Mouse (Mus musculus): Measurements from ENCODE around the gene Xpr1. TPM values are rescaled to one million over a fixed set of nuclear protein-coding genes. Genes with fewer than 3 reads are reported as not detected.

The Xpr1 gene
- polyA plus RNA-seq, 1 experiment from 2014 or later: 2.3 TPM

DNA sequence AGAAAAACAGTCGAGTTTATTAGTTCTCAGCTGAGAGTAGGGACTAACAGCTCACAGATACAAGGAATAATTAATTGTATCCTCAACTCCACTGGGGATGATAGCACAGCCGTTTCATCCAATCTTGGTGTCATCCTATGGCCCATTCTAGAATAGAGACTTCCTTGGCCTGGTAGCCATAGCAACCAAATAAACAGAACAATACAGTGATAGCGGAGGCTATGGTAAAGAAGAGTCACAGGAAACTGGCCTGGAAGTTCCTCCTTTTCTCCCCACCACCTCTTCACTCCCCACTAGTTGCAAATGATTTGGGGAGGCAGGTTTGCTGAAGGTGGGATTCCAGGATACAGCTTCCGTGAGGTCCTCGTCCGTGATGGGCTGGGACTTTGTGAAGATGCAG lies 30.1 kb upstream of the Xpr1 start:
- H3K4me2 ChIP-seq (ENCODE audit: low read depth, low read length): no peak overlapping the region
- H3K4me1 ChIP-seq (ENCODE audit: insufficient read depth): no peaks in the 10 kb centered on the region
- ATAC-seq: no peak
- no peaks in the 10 kb centered on the region for H3K27me3 ChIP-seq (ENCODE audit: insufficient read depth, low read length)
- no peak overlapping the region for H3K4me3 ChIP-seq (ENCODE audit: low read depth, low read length)
- no peak overlapping the region for H3K27ac ChIP-seq (ENCODE audit: low read depth)
- WGBS (ENCODE audit: insufficient replicate concordance): 60% methylated on average over 6 of the region's 6 CpGs
- no peak overlapping the region for H3K9ac ChIP-seq (replicated peaks)
- H3K9me3 ChIP-seq (ENCODE audit: low read length): no peaks in the 10 kb centered on the region
- TF ChIP-seq CTCF (IDR thresholded peaks at IDR 0.05; ENCODE audit: low read depth): no peak
- DNase-seq: no peak
- H3K36me3 ChIP-seq (replicated peaks; ENCODE audit: insufficient read depth, low read length): no peaks in the 10 kb centered on the region

GRCm38 (mm10) chr1:155443115-155443514 lies 25.9 kb upstream of the Xpr1 start:
- H3K4me1 ChIP-seq (ENCODE audit: insufficient read depth): no peaks in the 10 kb centered on the region
- H3K36me3 ChIP-seq (replicated peaks; ENCODE audit: insufficient read depth, low read length): no peaks in the 10 kb centered on the region
- no peak for TF ChIP-seq EP300 (IDR thresholded peaks at IDR 0.05; ENCODE audit: low read depth)
- TF ChIP-seq CTCF (IDR thresholded peaks at IDR 0.05; ENCODE audit: low read depth): no peak
- 75% methylated on average over 4 of the region's 4 CpGs for WGBS (ENCODE audit: insufficient replicate concordance)
- no peak overlapping the region for H3K27ac ChIP-seq (ENCODE audit: low read depth)
- no peaks in the 10 kb centered on the region for H3K27me3 ChIP-seq (ENCODE audit: insufficient read depth, low read length)
- no peak overlapping the region for H3K4me2 ChIP-seq (ENCODE audit: low read depth, low read length)
- H3K4me3 ChIP-seq (ENCODE audit: low read depth, low read length): no peak overlapping the region
- no peak overlapping the region for H3K9ac ChIP-seq (replicated peaks)
- ATAC-seq: no peak
- H3K9me3 ChIP-seq (ENCODE audit: low read length): no peaks in the 10 kb centered on the region
- no peak for DNase-seq

DNA sequence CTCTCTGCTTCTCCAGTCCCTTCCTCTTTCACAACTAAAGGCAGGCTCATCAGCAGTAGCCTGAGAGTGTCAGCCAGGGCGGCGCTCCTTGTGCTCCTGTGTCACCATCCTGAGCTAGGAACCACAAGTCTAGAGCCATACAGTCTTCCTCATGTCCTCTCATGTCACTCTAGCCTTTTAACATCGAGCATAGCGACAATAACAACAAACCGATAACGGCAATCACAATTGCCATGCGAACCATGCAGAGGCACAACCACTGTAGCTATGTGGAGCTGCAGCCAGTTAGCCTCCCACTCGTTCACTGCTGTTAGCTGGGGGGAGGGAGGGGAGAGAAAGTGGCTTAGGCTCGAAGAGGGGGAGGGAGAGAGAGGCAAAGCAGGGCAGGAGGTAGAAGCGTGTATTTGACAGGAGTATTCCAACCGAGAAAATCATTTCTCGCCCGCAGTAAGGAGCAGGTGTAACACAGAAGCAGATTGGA lies 25.3 kb upstream of the Xpr1 start:
- H3K4me3 ChIP-seq (ENCODE audit: low read depth, low read length): no peak overlapping the region
- no peaks in the 10 kb centered on the region for H3K9me3 ChIP-seq (ENCODE audit: low read length)
- no peak overlapping the region for H3K27ac ChIP-seq (ENCODE audit: low read depth)
- no peaks in the 10 kb centered on the region for H3K36me3 ChIP-seq (replicated peaks; ENCODE audit: insufficient read depth, low read length)
- H3K27me3 ChIP-seq (ENCODE audit: insufficient read depth, low read length): no peaks in the 10 kb centered on the region
- H3K4me1 ChIP-seq (ENCODE audit: insufficient read depth): no peaks in the 10 kb centered on the region
- DNase-seq: no peak
- no peak for ATAC-seq
- H3K9ac ChIP-seq (replicated peaks): no peak overlapping the region
- H3K4me2 ChIP-seq (ENCODE audit: low read depth, low read length): no peak overlapping the region
- TF ChIP-seq EP300 (IDR thresholded peaks at IDR 0.05; ENCODE audit: low read depth) (no peak), CTCF (IDR thresholded peaks at IDR 0.05; ENCODE audit: low read depth) (0 out of 2 replicates have a peak, but pooled peaks have one; percentile 1)
- 67% methylated on average over 13 of the region's 13 CpGs for WGBS (ENCODE audit: insufficient replicate concordance)

- no peaks in the 10 kb centered on the region for H3K9me3 ChIP-seq (ENCODE audit: low read length)
- DNase-seq: no peak
- no peak for ATAC-seq
- no peak overlapping the region for H3K4me3 ChIP-seq (ENCODE audit: low read depth, low read length)
- H3K27ac ChIP-seq (ENCODE audit: low read depth): no peak overlapping the region
- TF ChIP-seq CTCF (IDR thresholded peaks at IDR 0.05; ENCODE audit: low read depth): no peak
- TF ChIP-seq EP300 (IDR thresholded peaks at IDR 0.05; ENCODE audit: low read depth): no peak
- H3K36me3 ChIP-seq (replicated peaks; ENCODE audit: insufficient read depth, low read length): no peaks in the 10 kb centered on the region
- WGBS (ENCODE audit: insufficient replicate concordance): 63% methylated on average over 7 of the region's 7 CpGs
- H3K4me1 ChIP-seq (ENCODE audit: insufficient read depth): no peaks in the 10 kb centered on the region
- no peaks in the 10 kb centered on the region for H3K27me3 ChIP-seq (ENCODE audit: insufficient read depth, low read length)
- H3K9ac ChIP-seq (replicated peaks): no peak overlapping the region
- no peak overlapping the region for H3K4me2 ChIP-seq (ENCODE audit: low read depth, low read length)
Measured at GRCm38 (mm10) chr1:155439551-155439950, 22.3 kb upstream of the Xpr1 start.

- no peak overlapping the region for H3K4me2 ChIP-seq (ENCODE audit: low read depth, low read length)
- TF ChIP-seq EP300 (IDR thresholded peaks at IDR 0.05; ENCODE audit: low read depth): no peak
- no peak for TF ChIP-seq CTCF (IDR thresholded peaks at IDR 0.05; ENCODE audit: low read depth)
- no peak for ATAC-seq
Measured at GRCm38 (mm10) chr1:155438525-155438924, 21.3 kb upstream of the Xpr1 start.

GRCm38 (mm10) chr1:155429304-155429703 lies 12.1 kb upstream of the Xpr1 start:
- no peak for DNase-seq
- H3K9ac ChIP-seq (replicated peaks): no peak overlapping the region
- no peaks in the 10 kb centered on the region for H3K36me3 ChIP-seq (replicated peaks; ENCODE audit: insufficient read depth, low read length)
- peaks cover 12% of the 10 kb centered on the region; the same call in 1 of the 2 replicates for H3K4me1 ChIP-seq (ENCODE audit: insufficient read depth)
- 87% methylated on average over 7 of the region's 7 CpGs for WGBS (ENCODE audit: insufficient replicate concordance)
- no peak overlapping the region for H3K27ac ChIP-seq (ENCODE audit: low read depth)
- no peak overlapping the region for H3K4me2 ChIP-seq (ENCODE audit: low read depth, low read length)
- no peak for ATAC-seq
- H3K27me3 ChIP-seq (ENCODE audit: insufficient read depth, low read length): no peaks in the 10 kb centered on the region
- no peak for TF ChIP-seq EP300 (IDR thresholded peaks at IDR 0.05; ENCODE audit: low read depth)
- no peak overlapping the region for H3K4me3 ChIP-seq (ENCODE audit: low read depth, low read length)
- H3K9me3 ChIP-seq (ENCODE audit: low read length): no peaks in the 10 kb centered on the region

More at GRCm38 (mm10) chr1:155438525-155438924, 21.3 kb upstream of the Xpr1 start:
- Histone ChIP-seq H3K9ac (replicated peaks) (no peak overlapping the region), H3K27ac (ENCODE audit: low read depth) (no peak overlapping the region), H3K4me1 (ENCODE audit: insufficient read depth) (no peaks in the 10 kb centered on the region), H3K4me3 (ENCODE audit: low read depth, low read length) (no peak overlapping the region), H3K36me3 (replicated peaks; ENCODE audit: insufficient read depth, low read length) (no peaks in the 10 kb centered on the region), H3K27me3 (ENCODE audit: insufficient read depth, low read length) (no peaks in the 10 kb centered on the region), H3K9me3 (ENCODE audit: low read length) (no peaks in the 10 kb centered on the region)
- 30% methylated on average over 3 of the region's 3 CpGs for WGBS (ENCODE audit: insufficient replicate concordance)
- DNase-seq: no peak
